Mouse (Mus musculus) layer of hippocampus, postnatal 10 days (tissue): ENCODE measurements around the gene Snurf. TPM values are rescaled to one million over a fixed set of nuclear protein-coding genes. Genes with fewer than 3 reads are reported as not detected.
A peak's percentile ranks its signal among the peaks of the same experiment; 100 is the strongest.

Source experiments
- DNase-seq, 2 experiments: peaks; one replicate each; pipeline ENCODE4 v3.0.0; 2021; ENCODE audit warnings: low spot score in 2 of 2
- long read RNA-seq: library from polyadenylated mRNA; stranded (forward); transcript quantifications from one replicate; pipeline ENCODE4 v2.0.0, GENCODE M21; 2023
- total RNA-seq, 2 experiments: library from RNA; stranded (reverse); gene quantifications; 2 replicates each; pipeline ENCODE4 v1.2.3; 2021

Snurf gene
- total RNA-seq, result 1,000 to 10,000 TPM; 1,711 to 2,253 TPM
- long read RNA-seq, result 0 reads

DNA sequence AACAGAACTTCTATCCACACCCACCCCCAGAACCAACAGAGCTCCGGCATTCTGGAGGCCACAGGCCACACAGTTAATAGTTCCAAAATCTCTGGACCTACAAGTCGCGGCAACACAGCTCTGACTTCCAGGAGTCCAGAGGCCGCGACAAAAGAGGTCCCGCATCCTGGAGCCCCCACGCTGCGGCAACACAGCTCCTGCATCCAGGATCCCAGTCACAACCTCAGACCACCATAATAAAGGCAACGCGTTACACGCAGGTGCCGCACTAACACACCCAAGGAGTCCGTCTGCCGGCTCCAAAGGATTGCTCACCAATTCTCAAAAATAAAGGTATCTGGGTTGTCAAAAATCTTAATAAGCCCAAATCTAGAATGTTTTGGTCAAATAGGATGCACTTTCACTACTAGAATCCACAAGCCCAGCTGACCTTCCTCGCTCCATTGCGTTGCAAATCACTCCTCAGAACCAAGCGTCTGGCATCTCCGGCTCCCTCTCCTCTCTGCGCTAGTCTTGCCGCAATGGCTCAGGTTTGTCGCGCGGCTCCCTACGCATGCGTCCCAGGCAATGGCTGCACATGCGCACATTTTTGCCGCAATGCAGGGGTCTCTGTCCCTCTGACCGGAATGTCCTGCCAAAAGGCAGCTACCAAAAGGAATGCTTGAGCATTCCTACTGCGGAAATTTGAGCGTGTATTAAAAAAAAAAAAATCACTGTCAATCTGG lies at the start of gene Snurf, which contains the start of gene Gm38393:
Snurf (minus strand) TSS at position 444 of the 725 bp plus-strand sequence.
Gm38393 (minus strand) TSS at position 459 of the 725 bp plus-strand sequence.
- DNase-seq, result peak; percentile 71 to 79

DNA sequence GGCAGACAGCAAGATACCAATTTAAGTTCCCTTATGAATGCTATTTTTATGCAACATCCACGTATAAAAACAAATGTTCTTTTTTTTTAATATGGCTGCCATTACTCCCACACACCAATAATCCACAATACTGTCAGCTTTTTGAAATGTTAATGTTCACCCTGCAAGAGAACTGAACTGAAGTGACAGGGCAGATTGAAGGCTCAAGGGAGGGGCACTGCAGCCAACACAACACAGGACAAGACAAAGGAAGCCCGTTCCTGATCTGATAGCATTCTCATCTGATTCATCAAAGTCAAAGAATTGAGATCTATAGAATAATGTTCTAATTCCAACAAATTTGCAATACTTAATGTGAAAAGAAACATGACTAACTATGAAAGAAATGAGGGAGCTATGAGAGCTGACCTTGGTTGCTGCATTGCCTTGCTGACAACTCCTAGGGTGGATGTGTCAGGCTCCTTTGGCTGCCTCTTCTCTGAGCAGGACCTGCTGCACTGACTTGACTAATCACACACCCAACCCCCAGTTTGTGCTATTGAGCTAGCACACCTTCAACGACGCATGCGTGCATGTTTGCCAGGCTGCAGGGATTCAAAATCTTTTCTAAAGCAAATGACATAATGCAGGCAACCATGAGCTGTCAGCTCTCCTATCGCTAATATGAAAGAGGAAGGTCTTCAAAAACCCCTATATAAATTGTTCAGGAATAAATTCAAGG lies 42.8 kb upstream of the Snurf start:
- peak; percentile 47 to 65 for DNase-seq

DNA sequence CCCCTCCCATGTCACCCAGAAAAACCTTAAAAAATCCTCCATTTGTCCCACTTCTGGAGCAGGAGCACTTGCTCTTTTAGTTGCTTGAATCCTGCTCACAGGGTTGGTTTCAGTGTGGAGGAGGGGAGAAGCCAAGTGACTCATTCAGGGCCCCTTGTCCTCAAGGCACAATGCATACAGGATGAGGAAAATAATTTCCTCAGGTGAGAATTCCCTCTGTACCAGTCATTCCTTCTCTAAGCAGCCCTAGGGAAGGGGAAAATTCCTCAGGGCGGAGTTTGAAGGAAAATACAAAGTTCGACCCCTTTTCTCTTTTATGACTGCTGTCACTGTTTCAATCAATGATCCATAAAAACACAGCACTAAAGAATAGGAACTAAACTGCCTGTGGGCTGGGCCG lies 8.3 kb upstream of the Snurf start:
- no peak for DNase-seq

DNA sequence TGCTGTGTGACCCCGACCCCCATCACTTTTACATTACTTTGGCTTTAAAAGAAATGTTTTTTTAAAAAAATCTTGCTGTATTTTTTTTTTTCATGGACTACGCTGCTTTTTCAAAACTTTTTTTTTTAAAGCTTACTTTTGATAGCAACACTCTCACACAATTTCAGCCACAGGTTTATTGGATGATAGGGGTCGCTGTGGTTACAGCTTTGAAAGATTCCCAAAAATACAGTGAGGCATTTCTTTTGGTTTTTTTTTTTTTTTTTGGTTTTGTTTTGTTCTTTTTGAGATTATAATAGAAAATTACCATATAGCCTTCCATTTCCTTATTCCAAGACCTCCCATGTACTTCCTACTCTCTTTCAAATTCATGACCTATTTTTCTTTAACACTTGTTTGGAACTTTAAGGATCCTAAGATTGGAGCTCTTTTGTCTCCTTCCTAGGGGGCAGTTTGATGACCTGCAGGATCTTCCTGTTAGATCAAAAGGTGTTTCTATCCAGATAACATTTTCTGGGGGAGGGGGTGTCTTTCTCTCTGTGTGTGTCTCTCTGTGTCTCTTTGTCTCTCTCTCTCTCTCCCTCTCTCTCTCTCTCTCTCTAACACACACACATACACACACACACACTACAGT lies 3.0 kb upstream of the Snurf start:
- no peak for DNase-seq

DNA sequence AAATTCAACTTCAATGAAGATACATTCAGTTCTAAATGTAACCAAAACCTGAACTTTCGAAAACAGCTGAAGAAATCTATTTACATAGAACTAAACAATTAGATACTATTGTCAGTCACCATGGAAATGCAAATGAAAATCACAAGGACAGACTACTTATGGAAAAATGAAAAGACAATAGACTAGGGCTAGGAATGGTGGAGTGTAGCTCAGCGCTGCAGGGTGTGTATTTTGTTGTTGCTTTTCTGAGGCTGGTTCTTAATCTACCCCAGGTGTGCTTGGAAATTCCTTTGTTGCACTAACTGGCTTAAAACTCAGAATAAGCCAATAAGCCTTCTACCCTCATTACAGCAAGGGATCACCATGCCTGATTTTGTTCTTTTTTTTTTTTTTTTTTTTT lies 1.4 kb upstream of the Snurf start:
- DNase-seq, result no peak

DNA sequence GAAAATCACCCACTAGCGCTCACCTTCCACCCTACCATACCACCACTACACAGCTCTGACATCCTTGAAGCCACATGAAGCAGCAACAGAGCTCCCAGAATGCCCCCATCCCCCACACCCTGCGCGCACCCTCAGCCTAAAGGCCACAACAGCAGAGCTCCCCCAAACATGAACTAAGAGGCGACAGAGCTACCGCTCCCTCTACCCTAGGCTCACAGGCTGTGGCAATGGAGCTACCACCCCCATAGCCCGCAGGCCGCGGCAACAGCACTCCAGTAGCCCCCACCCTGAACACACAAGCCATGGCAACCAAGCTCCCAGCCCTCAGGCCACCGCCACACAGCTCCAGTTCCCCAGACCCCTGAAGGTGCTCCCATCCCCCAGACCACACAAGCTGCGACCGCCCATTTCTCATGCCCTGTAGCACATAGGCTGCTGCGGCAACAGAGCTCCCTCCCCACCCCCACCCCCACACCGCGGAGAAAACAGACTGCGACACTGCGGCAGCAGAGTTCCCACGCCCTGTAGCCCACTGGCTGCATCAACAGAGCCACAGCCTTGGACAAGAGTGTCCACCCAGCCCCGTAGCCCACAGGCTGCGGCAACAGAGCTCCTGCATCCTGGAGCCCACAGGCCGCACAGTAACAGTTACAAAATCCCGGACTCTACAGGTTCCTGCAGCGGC lies 786 bp downstream of the Snurf start:
- DNase-seq, result peak; percentile 43 to 54

DNA sequence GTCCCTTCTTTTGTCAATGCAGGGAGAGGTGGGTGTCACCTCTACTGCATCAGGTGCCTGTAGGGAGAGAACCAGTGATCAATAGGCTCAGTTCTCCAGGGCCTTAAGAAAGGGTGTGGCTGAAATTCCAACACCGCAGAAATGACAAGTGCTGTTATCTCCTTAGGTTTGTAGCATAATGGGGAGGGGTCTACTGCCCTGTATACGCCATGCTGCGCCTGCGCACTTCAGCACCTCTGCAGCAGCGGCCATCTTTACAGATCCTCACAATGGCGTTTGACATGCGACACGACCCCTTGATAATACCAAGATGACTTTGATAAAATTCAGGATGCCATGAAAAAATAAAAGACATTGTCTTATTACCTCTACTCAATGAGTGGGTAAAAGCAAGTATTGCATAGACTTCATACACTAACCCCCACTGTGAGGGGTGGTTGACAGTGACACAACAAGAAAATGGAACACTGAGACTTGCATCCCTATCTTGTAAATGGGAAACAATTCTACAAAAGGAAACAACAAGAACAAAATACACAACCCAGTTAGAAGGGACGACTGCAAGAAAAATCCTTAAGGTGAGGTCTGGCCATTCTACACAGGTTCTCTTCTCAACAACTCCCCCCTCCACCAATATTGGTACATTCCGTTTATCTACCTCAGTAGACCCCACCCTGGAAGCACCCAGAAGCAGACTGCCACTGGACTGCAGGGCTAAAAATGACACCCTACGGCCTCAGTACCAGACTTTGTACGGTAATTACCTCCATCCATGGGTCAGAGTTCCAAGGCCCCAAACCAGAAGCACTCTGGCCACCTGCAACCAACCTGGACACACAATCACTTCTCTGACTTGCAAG lies 1.6 kb downstream of the Snurf start:
- DNase-seq, result peak; percentile 28 to 42

DNA sequence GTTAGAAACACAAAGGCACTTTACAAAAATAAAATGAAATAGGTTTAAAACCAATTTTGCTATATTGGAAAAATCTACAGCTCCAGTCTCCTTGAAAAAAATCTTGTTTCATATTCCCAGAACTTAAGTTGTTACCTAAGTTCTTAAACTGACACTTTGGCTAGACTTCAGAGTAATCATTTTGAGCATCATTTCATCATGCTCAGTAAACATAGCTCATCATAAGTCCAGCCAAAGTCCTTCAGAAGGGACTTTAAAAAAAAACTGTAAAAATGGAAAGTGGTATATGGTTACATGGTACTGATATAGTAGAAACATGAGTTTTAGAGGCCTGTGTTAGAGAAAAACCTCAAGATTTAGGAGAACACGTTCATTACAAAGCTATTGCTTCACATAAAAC lies 26.2 kb downstream of the Snurf start:
- no peak for DNase-seq

Other genes with a start within 250 kb of the Snurf start
- 10 to 100 TPM; 75.3 to 91.2 TPM for gene Gm38393, start within 50 bp of the Snurf start, total RNA-seq
- 100 to 1,000 TPM; 779 to 816 TPM for gene Snrpn, start 135.2 kb upstream of the Snurf start, total RNA-seq